ENCODE assay signal across 9 mouse cellular contexts in the genomic region with DNA sequence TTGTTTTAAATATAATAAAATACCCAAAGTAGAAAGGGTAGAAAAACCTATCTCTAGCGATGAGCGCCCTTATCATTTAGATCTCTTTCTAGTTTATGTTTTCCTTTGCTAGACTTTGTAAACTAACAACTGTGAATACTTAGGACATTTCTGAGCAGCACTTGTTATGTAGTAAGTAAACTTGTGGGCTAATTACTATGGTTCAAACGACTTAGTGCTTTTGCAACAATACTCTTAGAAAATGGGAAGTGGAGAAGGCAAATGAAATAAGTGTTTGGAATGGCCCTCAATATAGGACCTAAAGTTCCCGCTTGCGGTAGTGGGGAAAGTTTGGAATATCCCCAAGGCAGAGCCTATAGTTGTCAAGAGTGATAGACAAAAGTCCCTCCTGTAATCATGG. TPM values are rescaled to one million over a fixed set of nuclear protein-coding genes. Genes with fewer than 3 reads are reported as not detected.
DNase-seq lines count a peak whose midpoint lies in the region; ATAC-seq lines count a peak whose summit lies in the region.
"Had no signal": no experiment of that assay in that cellular context is flagged by ENCODE, and none has a peak within 500 bp of the region (broad histone marks: within the 10 kb centered on the region; RNA-seq: fewer than 3 reads in every experiment).

No protein-coding gene starts in this region.

- H3K36me3 ChIP-seq in erythroblast, embryonic 14.5 days (ENCODE audit: control insufficient read depth), result no peaks in the 10 kb centered on the region
- no peaks in the 10 kb centered on the region for H3K36me3 ChIP-seq in forebrain, embryonic 15.5 days
- H3K36me3 ChIP-seq in liver, embryonic 16.5 days (ENCODE audit: control insufficient read depth, insufficient read depth), result no peaks in the 10 kb centered on the region

- no peak for ATAC-seq in erythroblast, adult 5-6 weeks (replicated peaks; ENCODE audit: low FRiP score, poor library complexity, severe bottlenecking)
- no peak for ATAC-seq in forebrain, embryonic 15.5 days (replicated peaks)
- ATAC-seq in liver, embryonic 16.5 days (ENCODE audit: low read depth), result no peak

- peak overlapping the region; percentile 76; the same call in 1 of the 2 replicates for H3K27ac ChIP-seq in forebrain, embryonic 15.5 days (replicated peaks)
- H3K27ac ChIP-seq in liver, embryonic 16.5 days (ENCODE audit: low read length), result no peak overlapping the region

- no peaks in the 10 kb centered on the region for H3K9me3 ChIP-seq in erythroblast, embryonic 14.5 days (ENCODE audit: control insufficient read depth, low read length)
- no peaks in the 10 kb centered on the region for H3K9me3 ChIP-seq in forebrain, embryonic 15.5 days
- H3K9me3 ChIP-seq in liver, embryonic 16.5 days (replicated peaks; ENCODE audit: control insufficient read depth, low read length), result no peaks in the 10 kb centered on the region

- peaks cover 2% of the 10 kb centered on the region for H3K27me3 ChIP-seq in erythroblast, embryonic 14.5 days (ENCODE audit: control insufficient read depth)
- no peaks in the 10 kb centered on the region for H3K27me3 ChIP-seq in forebrain, embryonic 15.5 days
- H3K27me3 ChIP-seq in liver, embryonic 16.5 days (ENCODE audit: control insufficient read depth, insufficient read depth, low read depth, low read length), result no peaks in the 10 kb centered on the region

- peak overlapping the region; percentile 69 for H3K9ac ChIP-seq in forebrain, embryonic 15.5 days (replicated peaks)
- H3K9ac ChIP-seq in liver, embryonic 16.5 days (ENCODE audit: low read depth, low read length), result no peak overlapping the region; the same call in 1 of the 2 replicates

- H3K4me3 ChIP-seq in erythroblast, embryonic 14.5 days (replicated peaks), result peak overlapping the region; percentile 84
- H3K4me3 ChIP-seq in forebrain, embryonic 15.5 days, result peak overlapping the region; percentile 74
- H3K4me3 ChIP-seq in liver, embryonic 16.5 days (ENCODE audit: low read depth, low read length), result peak overlapping the region; percentile 82

- WGBS in forebrain, embryonic 15.5 days, result 22% methylated on average over 5 of the region's 5 CpGs
- WGBS in liver, embryonic 16.5 days (ENCODE audit: insufficient replicate concordance), result 29% methylated on average over 5 of the region's 5 CpGs

- peak; percentile 25 for DNase-seq in 3T3-L1 (ENCODE audit: low read depth, low spot score)
- DNase-seq in right cerebral cortex, postnatal 4 days, result no peak
- DNase-seq in urinary bladder, adult 2 months (ENCODE audit: low spot score), result no peak
- DNase-seq in cerebellum, adult 11-12 months, result no peak
- DNase-seq: cerebellum, adult 18-20 months had no signal

- peak overlapping the region; percentile 56 for H3K4me2 ChIP-seq in forebrain, embryonic 15.5 days (replicated peaks)
- peak overlapping the region; percentile 98 for H3K4me2 ChIP-seq in liver, embryonic 16.5 days (ENCODE audit: low read depth, low read length)

- peaks cover 22% of the 10 kb centered on the region for H3K4me1 ChIP-seq in erythroblast, embryonic 14.5 days (ENCODE audit: control insufficient read depth)
- peaks cover 23% of the 10 kb centered on the region for H3K4me1 ChIP-seq in forebrain, embryonic 15.5 days
- peaks cover 13% of the 10 kb centered on the region for H3K4me1 ChIP-seq in liver, embryonic 16.5 days (ENCODE audit: control insufficient read depth, low read depth, low read length)

RNA-seq across cellular contexts. Expression of a gene that starts 0.8 kb away (rescaled TPM):
- 0.13 and 0.55 TPM in 2 replicates for polyA plus RNA-seq in erythroblast, embryonic 14.5 days (2012)
- 41.8 and 77.4 TPM in 2 replicates for total RNA-seq in erythroblast, adult 5-6 weeks (2015; ENCODE audit: low replicate concordance)
- total RNA-seq in erythroblast, adult 5-6 weeks (2017; ENCODE audit: low replicate concordance), result 60.3 and 96.7 TPM in 2 replicates
- 46.9 and 48.6 TPM in 2 replicates for polyA plus RNA-seq in forebrain, embryonic 15.5 days (2015; fragmentation: Nextera tagmentation; extraction: Ambion mirVana)
- 2.7 and 2.8 TPM in 2 replicates for polyA plus RNA-seq in liver, embryonic 16.5 days (2015; fragmentation: Nextera tagmentation; extraction: Ambion mirVana)
- 26.5 and 34.0 TPM in 2 replicates for polyA plus RNA-seq in urinary bladder, adult 2 months (2012; rRNA removed)
